Mouse (Mus musculus) spleen, adult 2 months (tissue): Measurements from ENCODE around the gene Rcan2.

Source experiments
- CTCF ChIP-seq: fragments of 200-500 bp; IDR thresholded peaks from 2 replicates; pipeline ENCODE4 v1.5.1; 2011; ENCODE audit warnings: mild to moderate bottlenecking, inconsistent platforms; ENCODE audit not compliant: insufficient read depth, insufficient read length, insufficient replicate concordance; ENCODE audit errors: extremely low read depth
- POLR2A ChIP-seq: fragments of 200-500 bp; IDR thresholded peaks from 2 replicates; pipeline ENCODE4 v1.6.1; 2011; ENCODE audit warnings: low read depth, low read length, inconsistent platforms

- TF ChIP-seq POLR2A (no peak), CTCF (no peak)
Observed at GRCm38 (mm10) chr17:43856081-43856480, 54.9 kb downstream of the Rcan2 start.
